Mouse (Mus musculus) E14TG2a.4 (cell line): ENCODE measurements around the gene Abi3.

Experiments
- CTCF ChIP-seq: conservative IDR thresholded peaks from 2 replicates; pipeline ENCODE4 v1.5.1; 2014; ENCODE audit warnings: low read length
- NANOG ChIP-seq: IDR thresholded peaks from 2 replicates; pipeline ENCODE4 v1.6.1; 2014; ENCODE audit warnings: borderline replicate concordance, low read length, mixed read lengths
- POU5F1 ChIP-seq: IDR thresholded peaks from 2 replicates; pipeline ENCODE4 v1.6.1; 2014; ENCODE audit warnings: low read length, borderline replicate concordance

DNA sequence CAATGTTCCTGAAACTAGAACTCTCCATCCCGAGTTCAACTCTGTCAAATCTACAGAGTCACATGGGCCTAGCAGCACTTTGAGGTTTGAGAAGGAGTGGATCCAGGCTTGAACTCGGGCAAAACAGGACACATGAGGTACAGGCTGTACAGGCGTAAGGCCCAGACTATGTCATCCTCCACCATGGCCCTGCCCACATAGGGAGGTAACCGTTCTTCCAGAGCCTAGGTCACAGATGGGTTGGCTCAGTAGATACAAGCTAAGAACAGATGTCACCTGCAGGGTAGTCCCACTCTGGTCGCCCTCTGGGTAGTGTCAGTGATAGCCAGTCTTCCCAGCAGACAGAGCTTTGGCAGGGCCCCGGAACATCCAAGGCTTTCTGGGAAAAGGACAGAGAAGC, 55.8 kb downstream of the Abi3 start:
- TF ChIP-seq CTCF (no peak), NANOG (no peak), POU5F1 (no peak)
